Mouse (Mus musculus) embryo, embryonic 10.5 days (tissue): ENCODE measurements around the gene Hprt.

Experiments
- DNase-seq: peaks from one replicate; pipeline ENCODE4 v3.0.0-alpha.2; 2015; ENCODE audit warnings: low spot score

Hprt gene

GRCm38 (mm10) chrX:53041006-53041405 lies 53.1 kb downstream of the Hprt start:
- DNase-seq = no peak

GRCm38 (mm10) chrX:53045187-53045903 lies 57.4 kb downstream of the Hprt start:
- DNase-seq = no peak

GRCm38 (mm10) chrX:53046033-53046432 lies 58.1 kb downstream of the Hprt start:
- DNase-seq = no peak

GRCm38 (mm10) chrX:53046911-53047310 lies 59.0 kb downstream of the Hprt start:
- DNase-seq = no peak

- peak; percentile 10 for DNase-seq
Measured at GRCm38 (mm10) chrX:53049196-53049595, 61.3 kb downstream of the Hprt start.

- DNase-seq = peak; percentile 65
Measured at GRCm38 (mm10) chrX:53050353-53050752, 62.4 kb downstream of the Hprt start.

GRCm38 (mm10) chrX:53052652-53053500 lies 64.9 kb downstream of the Hprt start:
- DNase-seq = peak; percentile 81

GRCm38 (mm10) chrX:53053885-53054284 lies 65.9 kb downstream of the Hprt start:
- DNase-seq = no peak

- peak; percentile 52 for DNase-seq
Measured at GRCm38 (mm10) chrX:53055771-53056170, 67.8 kb downstream of the Hprt start.

GRCm38 (mm10) chrX:53056627-53057026 lies 68.7 kb downstream of the Hprt start:
- DNase-seq = peak; percentile 66

- peak; percentile 84 for DNase-seq
Measured at GRCm38 (mm10) chrX:53057054-53057759, 69.3 kb downstream of the Hprt start.

- no peak for DNase-seq
Measured at GRCm38 (mm10) chrX:53057760-53058090, 69.8 kb downstream of the Hprt start.

GRCm38 (mm10) chrX:53058459-53059280 lies 70.7 kb downstream of the Hprt start:
- DNase-seq = peak; percentile 58

- peak; percentile 35 for DNase-seq
Measured at GRCm38 (mm10) chrX:53059426-53060007, 71.6 kb downstream of the Hprt start.

GRCm38 (mm10) chrX:53064406-53064805 lies 76.5 kb downstream of the Hprt start:
- no peak for DNase-seq
